Mouse (Mus musculus) heart, postnatal 10 days (tissue): Measurements from ENCODE around the gene Gpr4. TPM values are rescaled to one million over a fixed set of nuclear protein-coding genes. Genes with fewer than 3 reads are reported as not detected.

Experiments
- microRNA-seq, 2 experiments: library from miRNA; unstranded; fragments of <30 nt; microRNA quantifications; one replicate each; pipeline ENCODE4 v1.2.0; 2022
- total RNA-seq, 2 experiments: library from RNA; stranded (reverse); gene quantifications; 2 replicates each; pipeline ENCODE4 v1.2.3; 2021

Gene Gpr4
- total RNA-seq, 2 experiments from 2014 or later, result 11.4 to 11.8 TPM

Small RNA genes lying within 50 kb of the gene (microRNA-seq; reads per million reads assigned to microRNA genes)
- gene Mir330, result 314 to 481 reads per million in 2 experiments

Other genes starting within 250 kb of the Gpr4 start
- gene Nanos2, start 225.1 kb upstream of the Gpr4 start, total RNA-seq, result not detected
- 1 to 10 TPM; 1.7 to 2.4 TPM for gene Mypop, start 221.3 kb upstream of the Gpr4 start, total RNA-seq
- gene Irf2bp1, start 208.5 kb upstream of the Gpr4 start, total RNA-seq, result 10 to 100 TPM; 24.5 to 29.5 TPM
- gene Foxa3, start 189.0 kb upstream of the Gpr4 start, total RNA-seq, result not detected
- 10 to 100 TPM; 58.3 to 60.9 TPM for gene Sympk, start 188.2 kb upstream of the Gpr4 start, total RNA-seq
- not detected for gene Rsph6a, start 157.8 kb upstream of the Gpr4 start, total RNA-seq
- 10 to 100 TPM; 48.4 to 50.7 TPM for gene Dmwd, start 136.3 kb upstream of the Gpr4 start, total RNA-seq
- gene Dmpk, start 128.7 kb upstream of the Gpr4 start, total RNA-seq, result 100 to 1,000 TPM; 288 to 299 TPM
- gene Six5, start 117.9 kb upstream of the Gpr4 start, total RNA-seq, result 10 to 100 TPM in 1 of 2 experiments, 1 to 10 TPM in 1; 7.9 to 11.2 TPM
- gene Gm4969, start 94.2 kb upstream of the Gpr4 start, total RNA-seq, result under 1 TPM; 0.07 to 0.19 TPM
- gene Fbxo46, start 92.7 kb upstream of the Gpr4 start, total RNA-seq, result 1 to 10 TPM; 5.5 to 7.6 TPM
- gene Qpctl, start 63.2 kb upstream of the Gpr4 start, total RNA-seq, result 1 to 10 TPM; 6.4 to 8.2 TPM
- gene Snrpd2, start 62.8 kb upstream of the Gpr4 start, total RNA-seq, result 10 to 100 TPM; 77.1 to 81.0 TPM
- under 1 TPM; 0.50 to 0.69 TPM for gene Gipr, start 46.4 kb upstream of the Gpr4 start, total RNA-seq
- 10 to 100 TPM; 47.8 to 56.5 TPM for gene Eml2, start 36.1 kb upstream of the Gpr4 start, total RNA-seq
- 10 to 100 TPM; 53.4 to 57.7 TPM for gene Opa3, start 15.8 kb downstream of the Gpr4 start, total RNA-seq
- 10 to 100 TPM; 84.0 to 98.6 TPM for gene Vasp, start 59.3 kb downstream of the Gpr4 start, total RNA-seq
- gene Ppm1n, start 67.5 kb downstream of the Gpr4 start, total RNA-seq, result under 1 TPM in 1 of 2 experiments, not detected in 1; 0.67 TPM
- 10 to 100 TPM; 67.9 to 82.8 TPM for gene Rtn2, start 70.1 kb downstream of the Gpr4 start, total RNA-seq
- under 1 TPM; 0.48 to 0.60 TPM for gene Fosb, start 97.5 kb downstream of the Gpr4 start, total RNA-seq
- gene Ercc1, start 132.2 kb downstream of the Gpr4 start, total RNA-seq, result 10 to 100 TPM; 40.1 to 43.2 TPM
- 10 to 100 TPM in 1 of 2 experiments, 1 to 10 TPM in 1; 8.2 to 11.0 TPM for gene Cd3eap, start 146.9 kb downstream of the Gpr4 start, total RNA-seq
- 10 to 100 TPM; 23.1 to 40.1 TPM for gene Ppp1r13l, start 147.2 kb downstream of the Gpr4 start, total RNA-seq
- 10 to 100 TPM; 10.3 to 12.3 TPM for gene Ercc2, start 169.5 kb downstream of the Gpr4 start, total RNA-seq
- gene Klc3, start 191.6 kb downstream of the Gpr4 start, total RNA-seq, result under 1 TPM; 0.26 to 0.55 TPM
- 1,000 to 10,000 TPM; 3,255 to 3,362 TPM for gene Ckm, start 192.2 kb downstream of the Gpr4 start, total RNA-seq
- gene Mark4, start 246.3 kb downstream of the Gpr4 start, total RNA-seq, result 10 to 100 TPM; 26.6 to 26.8 TPM